Mouse (Mus musculus) G1E (cell line): ENCODE data around the gene F10.

Source experiments
- CTCF ChIP-seq: IDR thresholded peaks from 2 replicates; pipeline ENCODE4 v1.5.1; 2012; ENCODE audit warnings: low read depth, low read length, inconsistent platforms, mixed read lengths
- GATA1 ChIP-seq: IDR thresholded peaks from 2 replicates; pipeline ENCODE4 v1.6.1; 2012; ENCODE audit warnings: borderline replicate concordance, low read length, inconsistent platforms, mixed read lengths
- POLR2AphosphoS5 ChIP-seq: IDR thresholded peaks from 2 replicates; pipeline ENCODE4 v1.6.1; 2012; ENCODE audit warnings: low read depth, low read length, inconsistent platforms; ENCODE audit not compliant: insufficient replicate concordance
- TAL1 ChIP-seq: conservative IDR thresholded peaks from 2 replicates; pipeline ENCODE4 v1.6.1; 2012; ENCODE audit warnings: low read depth, low read length, inconsistent platforms, mixed read lengths

DNA sequence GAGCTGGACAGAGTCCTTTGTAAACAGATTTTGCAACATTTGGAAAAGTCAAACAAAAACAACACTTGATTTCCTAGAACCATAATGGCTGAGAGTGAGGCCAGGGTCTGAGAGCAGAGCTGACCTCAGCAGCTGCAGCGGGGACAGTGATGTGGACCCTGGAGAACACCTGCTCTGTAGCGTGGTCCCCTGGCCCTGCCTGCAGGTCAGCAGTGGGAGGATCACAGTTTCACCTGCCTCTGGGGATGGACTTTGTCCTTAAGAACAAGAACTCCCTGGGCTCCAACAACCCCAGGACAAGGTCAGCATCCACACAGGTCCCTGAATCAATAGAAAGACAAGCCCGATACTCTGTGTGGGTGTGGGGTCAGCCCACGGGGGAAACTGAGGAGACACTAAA is 20.2 kb downstream of the F10 start:
- TF ChIP-seq CTCF (no peak), GATA1 (no peak), TAL1 (no peak), POLR2AphosphoS5 (no peak)
